Mouse (Mus musculus) midbrain, postnatal 0 days (tissue): Measurements from ENCODE around the gene Acsl4. TPM values are rescaled to one million over a fixed set of nuclear protein-coding genes. Genes with fewer than 3 reads are reported as not detected.

Experiments
- ATAC-seq: fragments of 200-750 bp; cut with Nextera tagmentation; 2 replicates; pipeline ENCODE4 v1.8.0; 2017; ENCODE audit warnings: moderate number of reproducible peaks, mild to moderate bottlenecking, moderate TSS enrichment, moderate library complexity; ENCODE audit not compliant: low FRiP score
- DNase-seq: peaks from one replicate; pipeline ENCODE4 v3.0.0-alpha.2; 2015; ENCODE audit warnings: low spot score
- H3K27ac ChIP-seq: fragments of 300-500 bp; sonication (generic); 2 replicates; pipeline ENCODE4 v1.5.1; 2014; ENCODE audit warnings: low read depth, mild to moderate bottlenecking, low read length, mixed read lengths
- H3K27me3 ChIP-seq: fragments of 300-500 bp; sonication (generic); 2 replicates; pipeline ENCODE4 v1.6.1; 2014; ENCODE audit warnings: low read length, control low read depth, mixed read lengths; ENCODE audit not compliant: insufficient read depth
- H3K36me3 ChIP-seq: fragments of 300-500 bp; sonication (generic); 2 replicates; pipeline ENCODE4 v1.6.1; 2014; ENCODE audit warnings: low read length, control low read depth, mixed read lengths; ENCODE audit not compliant: insufficient read depth
- H3K4me1 ChIP-seq: fragments of 300-500 bp; sonication (generic); 2 replicates; pipeline ENCODE4 v1.6.1; 2014; ENCODE audit warnings: mild to moderate bottlenecking, control low read depth, antibody characterized with exemption, low read length, mixed read lengths; ENCODE audit not compliant: insufficient read depth
- H3K4me2 ChIP-seq: fragments of 300-500 bp; sonication (generic); 2 replicates; pipeline ENCODE4 v1.6.1; 2014; ENCODE audit warnings: low read depth, mild to moderate bottlenecking, low read length, mixed read lengths; ENCODE audit not compliant: poor library complexity, severe bottlenecking
- H3K4me3 ChIP-seq: fragments of 300-500 bp; sonication (generic); 2 replicates; pipeline ENCODE4 v1.5.1; 2014; ENCODE audit warnings: low read depth, mild to moderate bottlenecking, low read length, moderate library complexity
- H3K9ac ChIP-seq: fragments of 300-500 bp; sonication (generic); replicated peaks from 2 replicates; pipeline ENCODE4 v1.6.1; 2014; ENCODE audit warnings: mild to moderate bottlenecking, low read length, moderate library complexity, mixed read lengths; ENCODE audit not compliant: poor library complexity, severe bottlenecking
- H3K9me3 ChIP-seq: fragments of 300-500 bp; sonication (generic); 2 replicates; pipeline ENCODE4 v1.6.1; 2016; ENCODE audit warnings: low read length, control low read depth
- CTCF ChIP-seq: IDR thresholded peaks from 2 replicates; pipeline ENCODE4 v1.5.1; 2016; ENCODE audit warnings: antibody characterized with exemption, mild to moderate bottlenecking
- WGBS: fragments of 180-500 bp; shearing (Covaris S2); extraction: QIAGEN DNeasy Blood & Tissue Kit; methylation state at CpG from one replicate; pipeline ENCODE4 v1.1.7; 2014; 5-methylcytosine and 5-hydroxymethylcytosine counted together
- polyA plus RNA-seq: library from polyadenylated mRNA; unstranded; fragments of >200 nt; fragmentation: Nextera tagmentation; extraction: Ambion mirVana; gene quantifications from 2 replicates; pipeline ENCODE4 v1.2.1, GENCODE M21; 2015
- total RNA-seq: library from RNA; depleted of rRNA; stranded (reverse); fragments of >200 nt; gene quantifications from 2 replicates; pipeline ENCODE4 v1.2.3, GENCODE M21; 2014

Acsl4 gene
- total and polyA plus RNA-seq, 2 experiments from 2014 or later = 30.6 to 46.6 TPM

DNA sequence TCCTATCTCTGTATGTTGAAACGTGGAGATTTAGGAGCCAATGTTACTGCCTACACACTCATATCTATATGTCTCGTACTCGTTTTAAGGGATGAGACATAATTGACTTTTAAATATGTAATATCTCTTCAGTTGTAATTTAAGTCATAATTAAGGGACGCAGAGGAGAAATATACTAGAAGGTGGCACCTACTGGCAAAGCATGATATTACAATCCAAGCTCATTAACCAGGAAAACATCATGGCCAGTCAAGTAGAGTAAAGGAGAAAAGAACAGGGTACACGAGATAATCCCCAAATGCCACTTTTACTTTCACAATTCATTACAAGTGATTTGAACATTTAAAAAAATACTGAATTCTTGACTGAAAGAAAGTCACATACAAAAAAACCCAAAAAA is 31.9 kb downstream of the Acsl4 start:
- 73% methylated on average over 5 of the region's 5 CpGs for WGBS
- Histone ChIP-seq H3K9me3 (no peaks in the 10 kb centered on the region), H3K36me3 (no peaks in the 10 kb centered on the region), H3K9ac (no peak overlapping the region), H3K27ac (no peak overlapping the region), H3K27me3 (no peaks in the 10 kb centered on the region), H3K4me3 (no peak overlapping the region), H3K4me2 (no peak overlapping the region), H3K4me1 (no peaks in the 10 kb centered on the region)
- no peak for ATAC-seq
- no peak for DNase-seq
- 0 out of 2 replicates have a peak, but pooled peaks have one; percentile 18 for TF ChIP-seq CTCF

DNA sequence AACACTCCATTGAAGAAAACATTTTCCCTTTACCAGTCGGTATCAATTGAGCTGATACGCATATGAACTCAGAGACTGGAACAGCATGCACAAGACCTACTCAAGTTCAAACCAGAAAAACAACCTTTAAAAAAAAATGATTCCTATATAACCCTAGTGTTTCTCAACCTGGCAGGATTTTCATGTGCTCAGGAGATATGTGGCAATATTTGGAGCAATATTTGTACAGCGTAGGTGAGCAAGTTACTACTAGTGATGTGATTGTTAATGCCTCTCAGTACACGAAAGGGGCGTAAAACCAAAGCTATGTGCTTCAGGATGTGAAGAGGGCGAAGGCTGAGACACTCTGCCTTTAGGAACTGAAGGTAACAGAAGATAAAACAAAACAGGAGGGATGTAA is 54.1 kb downstream of the Acsl4 start:
- no peaks in the 10 kb centered on the region for H3K27me3 ChIP-seq
- no peak overlapping the region for H3K4me3 ChIP-seq
- 96% methylated on average over 6 of the region's 6 CpGs for WGBS
- no peak overlapping the region for H3K9ac ChIP-seq
- no peak overlapping the region for H3K4me2 ChIP-seq
- ATAC-seq (no peak), DNase-seq (no peak)
- TF ChIP-seq CTCF = no peak
- H3K4me1 ChIP-seq = no peaks in the 10 kb centered on the region
- H3K27ac ChIP-seq = no peak overlapping the region
- H3K9me3 ChIP-seq = no peaks in the 10 kb centered on the region
- H3K36me3 ChIP-seq = no peaks in the 10 kb centered on the region

DNA sequence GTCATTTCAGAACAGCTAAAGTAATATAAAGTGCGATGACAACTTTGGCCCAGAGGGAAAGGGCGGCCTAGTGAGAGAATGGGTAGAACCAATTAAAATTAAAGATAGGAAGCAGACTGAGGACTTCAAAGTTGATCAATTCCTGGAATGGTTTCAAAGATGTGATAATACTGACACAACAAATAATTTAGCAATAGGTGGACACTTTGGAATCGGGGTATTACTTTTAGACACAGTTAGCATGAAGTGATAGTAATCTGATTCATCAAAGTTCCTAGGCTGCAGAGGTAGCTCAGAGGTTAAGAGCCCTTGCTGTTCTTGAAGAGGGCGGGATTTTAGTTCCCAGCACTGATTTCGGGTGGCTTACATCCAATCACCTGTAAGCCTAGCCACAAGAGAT is 54.8 kb downstream of the Acsl4 start:
- no peak overlapping the region for H3K4me3 ChIP-seq
- H3K9ac ChIP-seq = no peak overlapping the region
- H3K9me3 ChIP-seq = no peaks in the 10 kb centered on the region
- no peak for TF ChIP-seq CTCF
- DNase-seq = no peak
- no peak overlapping the region for H3K4me2 ChIP-seq
- H3K27me3 ChIP-seq = no peaks in the 10 kb centered on the region
- no peak overlapping the region for H3K27ac ChIP-seq
- H3K4me1 ChIP-seq = no peaks in the 10 kb centered on the region
- no peaks in the 10 kb centered on the region for H3K36me3 ChIP-seq
- ATAC-seq = no peak
- WGBS = 90% methylated on average over 5 of the region's 5 CpGs

DNA sequence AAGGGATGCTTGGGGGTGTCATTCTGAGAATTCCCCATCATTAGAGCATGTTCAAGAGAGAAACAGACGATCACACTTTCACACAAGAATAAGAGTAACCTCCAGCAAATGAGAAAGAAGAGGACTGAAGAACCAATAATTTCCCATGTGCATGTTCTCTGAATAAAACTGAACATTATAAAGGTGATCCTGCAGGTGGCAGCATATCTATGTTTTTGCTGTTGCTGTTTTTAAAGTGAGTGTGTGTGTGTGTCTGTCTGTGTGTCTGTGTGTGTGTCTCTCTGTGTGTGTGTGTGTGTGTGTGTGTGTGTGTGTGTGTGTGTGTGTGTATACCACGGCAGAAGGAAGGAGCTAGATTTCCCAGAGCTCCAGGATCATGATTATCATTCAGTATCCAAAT is 64.6 kb downstream of the Acsl4 start:
- DNase-seq = no peak
- Histone ChIP-seq H3K4me3 (no peak overlapping the region), H3K9me3 (no peaks in the 10 kb centered on the region), H3K27ac (no peak overlapping the region), H3K27me3 (no peaks in the 10 kb centered on the region), H3K9ac (no peak overlapping the region), H3K4me1 (no peaks in the 10 kb centered on the region), H3K36me3 (no peaks in the 10 kb centered on the region), H3K4me2 (no peak overlapping the region)
- peak; percentile 68 for TF ChIP-seq CTCF
- ATAC-seq = no peak
- WGBS = 83% methylated on average over 2 of the region's 2 CpGs

DNA sequence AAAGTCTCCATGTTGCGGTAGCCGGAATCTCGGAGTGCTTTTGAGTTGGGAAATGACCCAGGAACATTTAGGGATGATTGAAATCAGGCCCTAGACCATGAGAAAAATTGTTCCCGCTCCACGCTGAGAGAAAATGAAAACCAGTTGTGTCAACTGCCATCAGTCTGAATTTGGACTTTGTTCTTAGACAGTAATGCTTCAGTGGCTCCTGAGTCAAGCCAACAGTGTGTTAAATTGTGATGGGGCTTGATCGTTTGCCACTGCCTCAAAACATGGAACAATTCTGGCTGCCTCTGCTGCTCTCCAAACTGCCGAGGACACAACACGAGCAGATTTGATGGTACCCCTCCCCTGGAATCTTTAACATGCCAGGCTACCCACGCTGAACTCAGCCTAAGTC is 74.2 kb downstream of the Acsl4 start:
- Histone ChIP-seq H3K4me1 (no peaks in the 10 kb centered on the region), H3K27ac (no peak overlapping the region), H3K27me3 (no peaks in the 10 kb centered on the region; the same call in 1 of the 2 replicates), H3K4me3 (no peak overlapping the region), H3K36me3 (no peaks in the 10 kb centered on the region), H3K9me3 (no peaks in the 10 kb centered on the region), H3K4me2 (no peak overlapping the region), H3K9ac (no peak overlapping the region)
- ATAC-seq (no peak), DNase-seq (no peak)
- WGBS = 80% methylated on average over 9 of the region's 9 CpGs
- TF ChIP-seq CTCF = no peak

DNA sequence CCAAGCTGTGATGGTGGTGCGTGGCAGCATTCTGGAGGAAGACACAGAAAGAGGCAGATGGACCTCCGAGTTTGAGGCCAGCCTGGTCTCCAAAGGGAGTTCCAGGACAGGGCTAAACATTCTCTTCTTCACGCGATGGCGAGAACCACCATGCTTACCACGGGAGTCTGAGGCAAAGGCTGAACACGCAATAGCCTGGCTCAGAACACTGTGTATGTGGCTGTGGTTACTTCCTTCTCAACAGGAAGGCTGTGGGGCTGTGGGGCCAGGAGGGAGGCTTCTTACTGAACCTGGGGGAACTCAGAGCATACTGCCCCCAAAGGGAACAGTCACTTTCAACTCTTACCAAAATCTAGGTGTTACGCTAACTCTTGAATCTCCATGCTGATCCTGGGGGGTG is 75.1 kb downstream of the Acsl4 start:
- Histone ChIP-seq H3K27ac (no peak overlapping the region), H3K4me2 (no peak overlapping the region), H3K4me3 (no peak overlapping the region), H3K9ac (no peak overlapping the region), H3K9me3 (no peaks in the 10 kb centered on the region), H3K36me3 (no peaks in the 10 kb centered on the region), H3K4me1 (no peaks in the 10 kb centered on the region), H3K27me3 (no peaks in the 10 kb centered on the region; the same call in 1 of the 2 replicates)
- 77% methylated on average over 8 of the region's 8 CpGs for WGBS
- no peak for ATAC-seq
- no peak for TF ChIP-seq CTCF
- DNase-seq = no peak
